Mouse (Mus musculus) erythroid progenitor cell, adult 5-6 weeks (primary cell): ENCODE results near the gene Mef2c. TPM values are rescaled to one million over a fixed set of nuclear protein-coding genes. Genes with fewer than 3 reads are reported as not detected.

Source experiments
- ATAC-seq: replicated peaks from 2 replicates; pipeline ENCODE4 v1.8.0; 2016; ENCODE audit warnings: moderate number of reproducible peaks, mild to moderate bottlenecking, moderate TSS enrichment, inconsistent platforms; ENCODE audit not compliant: poor library complexity, low FRiP score, severe bottlenecking
- total RNA-seq, 2 experiments: library from RNA; stranded (forward) in 1 of 2; stranded (reverse) in 1 of 2; fragments of 150-400 nt in 1 of 2; fragments of 186-747, 209-891 nt in 1 of 2; gene quantifications; 2 replicates each; pipeline versions ENCODE4 v1.2.3 to v1.2.4; 2015 to 2017; ENCODE audit warnings: low replicate concordance in 2 of 2

Mef2c gene
- total RNA-seq, 2 experiments from 2014 or later, result 9.8 to 14.7 TPM

- no peak for ATAC-seq
These were observed 148.7 kb downstream of the Mef2c start for GRCm38 (mm10) chr13:83652560-83652959.

- ATAC-seq, result peak; percentile 72
These were observed 151.3 kb downstream of the Mef2c start for GRCm38 (mm10) chr13:83654889-83655769.

- no peak for ATAC-seq
These were observed 152.3 kb downstream of the Mef2c start for GRCm38 (mm10) chr13:83656094-83656493.

GRCm38 (mm10) chr13:83656773-83657172 lies 152.9 kb downstream of the Mef2c start:
- no peak for ATAC-seq

- ATAC-seq, result no peak
These were observed 156.9 kb downstream of the Mef2c start for GRCm38 (mm10) chr13:83660722-83661121.

GRCm38 (mm10) chr13:83661166-83661565 lies 157.3 kb downstream of the Mef2c start:
- ATAC-seq, result no peak

- ATAC-seq, result no peak
These were observed 158.3 kb downstream of the Mef2c start for GRCm38 (mm10) chr13:83662089-83662551.

GRCm38 (mm10) chr13:83666179-83666578 lies 162.3 kb downstream of the Mef2c start:
- ATAC-seq, result no peak

- no peak for ATAC-seq
These were observed 163.2 kb downstream of the Mef2c start for GRCm38 (mm10) chr13:83667051-83667450.

- no peak for ATAC-seq
These were observed 203.8 kb downstream of the Mef2c start for GRCm38 (mm10) chr13:83707611-83708010.

GRCm38 (mm10) chr13:83712778-83713380 lies 209.0 kb downstream of the Mef2c start:
- no peak for ATAC-seq

- ATAC-seq, result no peak
These were observed 209.9 kb downstream of the Mef2c start for GRCm38 (mm10) chr13:83713661-83714291.

- ATAC-seq, result peak; percentile 74
These were observed 210.9 kb downstream of the Mef2c start for GRCm38 (mm10) chr13:83714466-83715307.

- ATAC-seq, result no peak
These were observed 211.5 kb downstream of the Mef2c start for GRCm38 (mm10) chr13:83715308-83715785.

- no peak for ATAC-seq
These were observed 212.3 kb downstream of the Mef2c start for GRCm38 (mm10) chr13:83715971-83716615.
